Mouse (Mus musculus): ENCODE data around the gene Jag1. TPM values are rescaled to one million over a fixed set of nuclear protein-coding genes. Genes with fewer than 3 reads are reported as not detected.

Gene Jag1
- 7.8 and 8.2 TPM in 2 replicates for polyA plus RNA-seq (2015; fragmentation: Nextera tagmentation; extraction: Ambion mirVana)

GRCm38 (mm10) chr2:137116025-137116674, at the start of gene Jag1:
TSS of gene Jag1 (minus strand) at chr2:137116644.

Other genes with a start within 250 kb of the Jag1 start
- gene AL731706.2, start 231.0 kb downstream of the Jag1 start, polyA plus RNA-seq (2015; fragmentation: Nextera tagmentation; extraction: Ambion mirVana), result 28.0 and 36.4 TPM in 2 replicates
- gene Slx4ip, start 225.4 kb downstream of the Jag1 start, polyA plus RNA-seq (2015; fragmentation: Nextera tagmentation; extraction: Ambion mirVana), result 1.8 TPM in 2 replicates
- 44.6 and 45.8 TPM in 2 replicates for gene AL731706.1, start 225.3 kb downstream of the Jag1 start, polyA plus RNA-seq (2015; fragmentation: Nextera tagmentation; extraction: Ambion mirVana)
- 9.0 and 18.2 TPM in 2 replicates for gene Mkks, start 225.3 kb downstream of the Jag1 start, polyA plus RNA-seq (2015; fragmentation: Nextera tagmentation; extraction: Ambion mirVana)

Data from skeletal muscle tissue, postnatal 0 days (tissue).